Mouse (Mus musculus) liver, embryonic 14.5 days (tissue): ENCODE measurements around the gene Jarid2. TPM values are rescaled to one million over a fixed set of nuclear protein-coding genes. Genes with fewer than 3 reads are reported as not detected.

ENCODE experiments used
- ATAC-seq: fragments of 200-750 bp; cut with Nextera tagmentation; 2 replicates; pipeline ENCODE4 v1.8.0; 2017; ENCODE audit warnings: moderate number of reproducible peaks, mild to moderate bottlenecking, moderate library complexity; ENCODE audit not compliant: insufficient read depth
- DNase-seq, 3 experiments: peaks; one replicate each; pipeline ENCODE4 v3.0.0-alpha.2; 2012 to 2013; ENCODE audit warnings: low read depth in 3 of 3, low spot score in 3 of 3
- H3K27ac ChIP-seq: fragments of 300-500 bp; sonication (generic); 2 replicates; pipeline ENCODE4 v1.5.1; 2014; ENCODE audit warnings: moderate library complexity, mild to moderate bottlenecking, control low read depth, inconsistent platforms
- H3K27me3 ChIP-seq: fragments of 300-500 bp; sonication (generic); 2 replicates; pipeline ENCODE4 v1.6.1; 2014; ENCODE audit warnings: mild to moderate bottlenecking, low read length, moderate library complexity; ENCODE audit not compliant: control insufficient read depth, insufficient read depth
- H3K36me3 ChIP-seq: fragments of 300-500 bp; sonication (generic); replicated peaks from 2 replicates; pipeline ENCODE4 v1.6.1; 2014; ENCODE audit warnings: low read depth; ENCODE audit not compliant: control insufficient read depth, insufficient read depth
- H3K4me1 ChIP-seq, 2 experiments: fragments of 200-500 bp in 1 of 2; fragments of 300-500 bp in 1 of 2; sonication (generic) in 1 of 2; replicated peaks; 2 replicates each; pipeline ENCODE4 v1.6.1; 2012 to 2014; ENCODE audit warnings: antibody characterized with exemption in 1 of 2, inconsistent platforms in 1 of 2, low read length in 1 of 2; ENCODE audit not compliant: control insufficient read depth in 2 of 2, insufficient read depth in 2 of 2
- H3K4me2 ChIP-seq: fragments of 300-500 bp; sonication (generic); 2 replicates; pipeline ENCODE4 v1.6.1; 2014; ENCODE audit warnings: low read depth, mild to moderate bottlenecking, control low read depth, moderate library complexity
- H3K4me3 ChIP-seq, 2 experiments: fragments of 200-500 bp in 1 of 2; fragments of 300-500 bp in 1 of 2; sonication (generic) in 1 of 2; 2 replicates each; pipeline ENCODE4 v1.5.1; 2012 to 2014; ENCODE audit warnings: low read depth in 2 of 2, low read length in 2 of 2, mild to moderate bottlenecking in 2 of 2, control low read depth in 1 of 2, inconsistent platforms in 1 of 2, moderate library complexity in 1 of 2; ENCODE audit not compliant: insufficient read depth in 1 of 2
- H3K9ac ChIP-seq: fragments of 300-500 bp; sonication (generic); replicated peaks from 2 replicates; pipeline ENCODE4 v1.6.1; 2014; ENCODE audit warnings: mild to moderate bottlenecking, control low read depth, moderate library complexity
- H3K9me3 ChIP-seq: fragments of 300-500 bp; sonication (generic); 2 replicates; pipeline ENCODE4 v1.6.1; 2016; ENCODE audit warnings: low read length, mixed read lengths; ENCODE audit not compliant: control insufficient read depth
- CTCF ChIP-seq: IDR thresholded peaks from 2 replicates; pipeline ENCODE4 v1.5.1; 2016; ENCODE audit warnings: antibody characterized with exemption, low read depth, control low read depth
- EP300 ChIP-seq: IDR thresholded peaks from 2 replicates; pipeline ENCODE4 v1.6.1; 2016; ENCODE audit warnings: antibody characterized with exemption, low read depth
- WGBS: fragments of 180-500 bp; shearing (Covaris S2); extraction: QIAGEN DNeasy Blood & Tissue Kit; methylation state at CpG from one replicate; pipeline ENCODE4 v1.1.7; 2014; ENCODE audit not compliant: insufficient replicate concordance; 5-methylcytosine and 5-hydroxymethylcytosine counted together
- polyA plus RNA-seq, 2 experiments: library from polyadenylated mRNA; depleted of rRNA in 1 of 2; stranded (reverse) in 1 of 2; unstranded in 1 of 2; fragments of >200 nt; fragmentation: Nextera tagmentation in 1 of 2; extraction: Ambion mirVana in 1 of 2; gene quantifications; 2 replicates each; pipeline versions ENCODE4 v1.2.1 to v1.2.3; 2012 to 2014

Gene Jarid2
- polyA plus RNA-seq, 2 experiments, result 4.9 to 5.9 TPM

GRCm38 (mm10) chr13:44876799-44877198, 147.5 kb downstream of the Jarid2 start:
- no peak overlapping the region for H3K4me2 ChIP-seq
- no peak for ATAC-seq
- WGBS, result 76% methylated on average over 2 of the region's 2 CpGs

GRCm38 (mm10) chr13:44881001-44881400, 151.7 kb downstream of the Jarid2 start:
- TF ChIP-seq EP300 (no peak), CTCF (no peak)

More at GRCm38 (mm10) chr13:44876799-44877198, 147.5 kb downstream of the Jarid2 start:
- TF ChIP-seq CTCF, result no peak
- no peak for TF ChIP-seq EP300
- no peaks in the 10 kb centered on the region for H3K4me1 ChIP-seq
- H3K4me3 ChIP-seq, result no peak overlapping the region
- no peaks in the 10 kb centered on the region; the same call in 1 of the 2 replicates for H3K36me3 ChIP-seq
- no peak overlapping the region for H3K27ac ChIP-seq
- DNase-seq, result no peak
- no peaks in the 10 kb centered on the region for H3K9me3 ChIP-seq
- H3K27me3 ChIP-seq, result no peaks in the 10 kb centered on the region
- H3K9ac ChIP-seq, result no peak overlapping the region

GRCm38 (mm10) chr13:44886221-44886620, 156.9 kb downstream of the Jarid2 start:
- Histone ChIP-seq H3K36me3 (no peaks in the 10 kb centered on the region), H3K27me3 (no peaks in the 10 kb centered on the region), H3K9me3 (no peaks in the 10 kb centered on the region), H3K4me3 (no peak overlapping the region), H3K4me1 (no peaks in the 10 kb centered on the region), H3K9ac (no peak overlapping the region), H3K27ac (no peak overlapping the region), H3K4me2 (no peak overlapping the region)
- TF ChIP-seq EP300, result no peak
- no peak for TF ChIP-seq CTCF
- ATAC-seq (no peak), DNase-seq (no peak)
- WGBS, result 68% methylated on average over 2 of the region's 2 CpGs

More at GRCm38 (mm10) chr13:44881001-44881400, 151.7 kb downstream of the Jarid2 start:
- 72% methylated on average over 4 of the region's 4 CpGs for WGBS
- no peaks in the 10 kb centered on the region for H3K4me1 ChIP-seq
- no peaks in the 10 kb centered on the region for H3K9me3 ChIP-seq
- no peaks in the 10 kb centered on the region for H3K27me3 ChIP-seq
- H3K4me2 ChIP-seq, result no peak overlapping the region
- H3K27ac ChIP-seq, result no peak overlapping the region
- no peak for ATAC-seq
- DNase-seq, result no peak
- no peak overlapping the region for H3K9ac ChIP-seq
- no peaks in the 10 kb centered on the region; the same call in 1 of the 2 replicates for H3K36me3 ChIP-seq
- H3K4me3 ChIP-seq, result no peak overlapping the region

GRCm38 (mm10) chr13:44890612-44891011, 161.3 kb downstream of the Jarid2 start:
- 84% methylated on average over 2 of the region's 2 CpGs for WGBS
- Histone ChIP-seq H3K27ac (no peak overlapping the region), H3K4me3 (no peak overlapping the region), H3K27me3 (no peaks in the 10 kb centered on the region), H3K36me3 (no peaks in the 10 kb centered on the region), H3K4me1 (no peaks in the 10 kb centered on the region), H3K9ac (no peak overlapping the region), H3K4me2 (no peak overlapping the region), H3K9me3 (no peaks in the 10 kb centered on the region)
- DNase-seq (no peak), ATAC-seq (no peak)
- TF ChIP-seq CTCF, result no peak
- no peak for TF ChIP-seq EP300

GRCm38 (mm10) chr13:44891813-44892730, 162.8 kb downstream of the Jarid2 start:
- Histone ChIP-seq H3K27ac (no peak overlapping the region), H3K4me2 (no peak overlapping the region), H3K27me3 (no peaks in the 10 kb centered on the region), H3K9me3 (no peaks in the 10 kb centered on the region), H3K9ac (no peak overlapping the region), H3K4me1 (no peaks in the 10 kb centered on the region), H3K4me3 (no peak overlapping the region), H3K36me3 (no peaks in the 10 kb centered on the region; the same call in 1 of the 2 replicates)
- 78% methylated on average over 5 of the region's 5 CpGs for WGBS
- DNase-seq (no peak), ATAC-seq (no peak)
- TF ChIP-seq CTCF, result no peak
- TF ChIP-seq EP300, result no peak
